Mouse (Mus musculus) erythroblast, adult 5-6 weeks (primary cell): ENCODE measurements around the gene Lrrc28. TPM values are rescaled to one million over a fixed set of nuclear protein-coding genes. Genes with fewer than 3 reads are reported as not detected.

Experiments
- ATAC-seq: replicated peaks from 2 replicates; pipeline ENCODE4 v1.8.0; 2016; ENCODE audit warnings: moderate number of reproducible peaks, mild to moderate bottlenecking, moderate TSS enrichment, inconsistent platforms; ENCODE audit not compliant: poor library complexity, low FRiP score, severe bottlenecking
- total RNA-seq, 2 experiments: library from RNA; stranded (forward) in 1 of 2; stranded (reverse) in 1 of 2; fragments of 150-400 nt in 1 of 2; fragments of 200-764, 138-1000 nt in 1 of 2; gene quantifications; 2 replicates each; pipeline versions ENCODE4 v1.2.3 to v1.2.4; 2015 to 2017; ENCODE audit warnings: low replicate concordance in 2 of 2

Gene Lrrc28
- total RNA-seq, 2 experiments from 2014 or later = 1.5 to 9.4 TPM

GRCm38 (mm10) chr7:67647277-67647676 lies 2.2 kb upstream of the Lrrc28 start, which contains the start of gene Ttc23:
Gene Ttc23 (plus strand): TSS chr7:67647410.
- no peak for ATAC-seq

- no peak for ATAC-seq
These were observed 1.1 kb upstream of the Lrrc28 start for GRCm38 (mm10) chr7:67646131-67646530.

GRCm38 (mm10) chr7:67645681-67646014 lies 580 bp upstream of the Lrrc28 start:
- peak; percentile 53; the same call in 1 of the 2 replicates for ATAC-seq

- no peak for ATAC-seq
These were observed 777 bp downstream of the Lrrc28 start for GRCm38 (mm10) chr7:67644291-67644690.

DNA sequence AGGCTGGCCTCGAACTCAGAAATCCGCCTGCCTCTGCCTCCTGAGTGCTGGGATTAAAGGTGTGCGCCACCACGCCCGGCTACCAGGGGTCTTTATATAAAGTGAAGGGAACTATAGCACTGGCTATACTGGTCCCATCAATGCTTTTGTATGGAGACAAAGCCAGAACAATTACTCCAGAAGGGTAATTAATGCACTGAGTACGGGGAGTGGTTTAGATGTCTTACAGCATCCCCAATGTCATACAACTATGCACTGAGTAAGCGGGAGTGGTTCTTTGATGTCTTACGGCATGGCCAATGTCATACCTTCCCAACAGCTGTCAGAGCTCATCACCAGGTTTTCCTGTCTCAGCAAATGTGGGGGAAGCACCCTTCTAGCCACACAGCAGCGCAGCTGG lies 2.1 kb downstream of the Lrrc28 start:
- no peak for ATAC-seq

- no peak for ATAC-seq
These were observed 6.1 kb downstream of the Lrrc28 start for GRCm38 (mm10) chr7:67639006-67639405.

DNA sequence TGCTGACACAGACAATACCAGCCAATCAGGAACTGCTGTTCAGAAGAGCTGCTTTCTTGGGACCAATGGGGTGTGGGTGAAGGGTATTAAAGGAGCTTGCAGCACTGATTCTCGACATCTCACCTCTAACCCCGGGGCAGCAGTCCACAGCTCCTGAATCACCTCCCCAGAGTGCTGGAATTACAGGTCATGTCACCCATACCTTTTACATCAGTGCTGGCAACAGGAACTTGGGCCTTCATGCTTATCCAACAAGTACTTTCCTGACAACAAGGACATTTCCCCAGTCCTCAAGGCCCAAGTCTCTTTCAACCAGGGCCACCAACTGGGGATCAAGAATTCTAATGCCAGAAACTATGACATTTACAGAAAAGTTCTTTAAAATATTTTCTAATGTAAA lies 8.9 kb downstream of the Lrrc28 start:
- no peak for ATAC-seq

- no peak for ATAC-seq
These were observed 10.9 kb downstream of the Lrrc28 start for GRCm38 (mm10) chr7:67634210-67634609.

GRCm38 (mm10) chr7:67632380-67632779 lies 12.7 kb downstream of the Lrrc28 start:
- ATAC-seq = 0 out of 2 replicates have a peak, but pooled peaks have one; percentile 53

- peak; percentile 86 for ATAC-seq
These were observed 14.3 kb downstream of the Lrrc28 start for GRCm38 (mm10) chr7:67630817-67631216.

DNA sequence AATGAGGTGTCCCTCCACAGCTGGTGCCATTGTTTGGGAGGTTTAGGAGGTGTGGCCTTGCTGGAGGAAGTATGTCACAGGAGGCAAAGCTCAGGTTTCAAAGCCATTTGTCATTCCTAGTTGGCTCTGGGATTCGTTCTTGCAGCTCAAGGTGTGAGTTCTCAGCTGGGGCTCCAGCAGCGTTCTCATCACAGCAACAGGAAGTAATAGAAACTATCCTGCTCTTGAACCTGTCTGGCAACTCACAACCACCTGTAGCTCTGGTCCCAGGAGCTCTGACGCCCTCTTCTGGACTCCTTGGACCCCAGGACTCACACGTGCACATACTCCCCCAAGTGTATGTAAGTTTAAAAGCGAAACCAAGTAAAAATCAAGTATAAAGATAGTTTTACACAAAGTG lies 15.4 kb downstream of the Lrrc28 start:
- ATAC-seq = no peak

DNA sequence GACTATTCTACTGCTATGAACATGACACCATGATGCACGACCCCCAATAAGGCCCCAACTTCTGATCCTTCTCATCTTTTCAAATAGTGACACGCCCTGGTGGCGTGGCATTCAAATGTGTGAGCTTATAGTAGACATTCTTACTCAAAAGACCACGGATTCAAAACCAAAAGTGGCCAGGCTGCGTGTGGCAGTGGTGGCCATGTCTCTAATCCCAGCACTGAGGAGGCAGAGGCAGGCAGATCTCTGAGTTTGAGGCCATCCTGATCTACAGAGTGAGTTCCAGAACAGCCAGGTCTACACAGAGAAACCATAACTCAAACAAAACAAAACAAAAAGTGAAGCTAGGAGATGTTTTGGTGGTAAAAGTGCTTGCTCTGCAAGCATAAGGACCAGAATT lies 18.4 kb downstream of the Lrrc28 start:
- no peak for ATAC-seq

- ATAC-seq = no peak
These were observed 22.9 kb downstream of the Lrrc28 start for GRCm38 (mm10) chr7:67622151-67622550.

DNA sequence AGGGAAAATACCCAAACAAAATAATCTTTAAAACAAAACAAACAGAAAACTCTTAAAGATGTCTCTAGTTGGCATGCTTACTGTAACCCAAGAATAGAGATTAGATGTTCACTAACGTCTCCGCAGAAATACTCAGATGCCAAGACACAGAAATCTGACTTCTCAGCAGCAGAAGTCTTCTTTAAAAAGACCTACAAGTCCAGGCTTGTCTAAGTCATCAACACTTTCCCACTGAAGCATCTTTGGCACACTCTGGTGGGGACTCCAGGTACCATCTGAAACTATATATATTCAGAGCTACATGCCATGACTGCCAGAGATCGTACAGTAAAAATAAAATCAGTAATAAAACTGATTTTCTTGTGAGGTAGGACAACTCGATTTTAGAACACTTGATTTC lies 25.2 kb downstream of the Lrrc28 start:
- ATAC-seq = no peak

GRCm38 (mm10) chr7:67618316-67618715 lies 26.8 kb downstream of the Lrrc28 start:
- ATAC-seq = no peak

- ATAC-seq = no peak
These were observed 27.4 kb downstream of the Lrrc28 start for GRCm38 (mm10) chr7:67617646-67618045.

- no peak for ATAC-seq
These were observed 28.2 kb downstream of the Lrrc28 start for GRCm38 (mm10) chr7:67616890-67617289.

- ATAC-seq = no peak
These were observed 30.6 kb downstream of the Lrrc28 start for GRCm38 (mm10) chr7:67614464-67614861.

DNA sequence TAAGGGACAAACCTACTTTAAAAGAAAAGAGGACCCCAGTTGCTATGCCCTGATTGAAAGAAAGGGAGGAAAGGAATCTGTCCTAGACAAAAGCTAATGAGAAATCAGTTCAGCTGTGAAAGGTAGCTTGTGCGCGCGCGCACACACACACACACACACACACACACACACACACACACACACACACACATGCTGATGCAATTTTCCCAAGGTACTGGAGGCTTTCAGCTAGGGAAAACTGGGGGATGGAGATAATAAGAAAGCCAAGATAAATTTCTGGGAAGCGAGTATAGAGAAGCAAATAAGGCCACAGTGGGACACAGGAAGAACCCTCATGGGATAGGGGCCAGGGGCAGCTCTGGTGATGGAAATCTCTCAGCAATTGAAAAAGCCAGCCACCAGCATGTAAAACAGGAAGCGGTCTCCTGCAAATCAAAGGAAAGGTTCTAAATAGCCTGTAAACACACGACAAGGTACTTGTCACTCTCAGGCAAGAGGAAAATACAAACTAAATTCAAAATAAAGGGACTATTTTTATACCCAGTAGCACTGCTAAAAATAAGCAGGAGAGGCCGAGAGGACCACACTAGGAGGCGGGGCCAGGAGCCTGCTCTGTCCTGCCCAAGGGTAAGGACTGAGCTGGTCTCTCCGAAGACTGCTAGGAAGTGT lies 31.1 kb downstream of the Lrrc28 start:
- ATAC-seq = no peak

DNA sequence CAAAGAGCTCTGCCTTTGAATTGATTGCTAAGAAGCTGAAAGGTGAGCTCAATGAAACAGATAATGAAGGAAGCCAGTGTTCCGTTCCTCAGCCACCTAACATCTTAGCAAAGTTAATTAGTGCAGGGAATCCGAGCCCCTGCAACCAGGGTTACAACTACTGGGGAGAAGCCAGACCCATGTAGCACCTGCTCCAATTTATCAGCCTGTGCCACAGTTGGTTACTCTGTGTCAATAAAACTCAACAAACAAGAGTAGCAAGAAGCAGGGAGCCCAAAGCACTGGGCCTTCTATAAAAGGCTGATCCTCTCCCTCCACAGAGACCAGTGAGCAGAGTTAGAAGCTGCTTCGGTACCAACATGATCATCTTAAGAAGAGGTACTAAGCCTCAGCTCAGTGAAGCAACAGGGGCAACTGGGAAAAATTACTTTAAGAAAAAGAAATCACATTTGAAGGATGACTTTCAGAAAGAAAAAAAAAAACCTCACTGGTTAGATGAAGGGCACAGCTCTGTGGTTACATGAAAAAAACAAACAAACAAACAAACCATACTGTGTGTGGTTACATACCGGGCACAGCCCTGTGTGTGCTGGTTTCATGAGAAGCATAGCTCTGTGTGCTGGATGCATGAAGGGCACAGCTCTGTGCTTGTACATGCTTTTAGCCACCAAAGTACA lies 36.6 kb downstream of the Lrrc28 start:
- no peak for ATAC-seq

DNA sequence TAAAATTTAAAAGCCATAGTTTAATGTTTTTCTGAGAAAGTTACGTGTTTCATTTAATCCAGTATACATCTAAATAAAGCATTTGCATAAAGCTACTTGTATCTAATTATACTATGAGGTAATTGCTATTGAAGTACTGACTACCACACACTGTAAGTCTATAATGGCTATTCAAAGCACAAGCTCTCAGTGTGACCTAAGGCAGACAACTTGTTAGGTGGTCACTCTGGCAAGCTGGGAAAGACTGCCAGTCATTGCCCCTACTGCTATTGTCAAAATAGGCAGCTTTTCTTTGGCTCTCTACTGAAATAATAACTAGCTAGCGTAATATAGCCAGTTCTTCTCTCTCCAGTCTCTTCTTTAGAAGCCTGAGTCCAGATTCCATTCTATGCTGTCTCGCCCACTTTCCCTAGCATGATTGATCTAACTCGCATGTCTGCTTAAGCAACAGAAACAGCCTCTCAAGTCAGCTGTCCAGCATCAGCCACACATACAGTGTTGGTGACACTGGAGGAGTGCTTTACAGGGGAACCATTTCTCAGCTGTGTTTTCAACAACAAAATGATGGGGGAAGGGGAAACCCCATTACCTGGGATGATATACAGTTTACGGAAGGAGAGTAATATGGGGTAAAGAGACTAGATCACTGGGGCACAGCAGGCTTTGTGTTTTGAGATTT lies 37.3 kb downstream of the Lrrc28 start:
- no peak for ATAC-seq
